Comparison of ENCODE assay signal across 8 mouse cellular contexts in genomic region chrX:48256468-48257007, GRCm38 (mm10). TPM values are rescaled to one million over a fixed set of nuclear protein-coding genes. Genes with fewer than 3 reads are reported as not detected.
DNase-seq lines count a peak whose midpoint lies in the region; ATAC-seq and TF ChIP-seq lines count a peak whose summit lies in the region.

TSS of gene Utp14a (plus strand) at chrX:48256862.

- peak within 1 kb of the TSS; percentile 59 for H3K9ac ChIP-seq in forebrain, embryonic 16.5 days (replicated peaks; ENCODE audit: low read depth, low read length)
- H3K9ac ChIP-seq in lung, embryonic 14.5 days = peak within 1 kb of the TSS; percentile 55

- peaks cover 9% of the 10 kb centered on the region; the same call in 1 of the 2 replicates for H3K4me1 ChIP-seq in G1E (ENCODE audit: insufficient read depth, low read depth, low read length)
- H3K4me1 ChIP-seq in forebrain, embryonic 16.5 days (replicated peaks; ENCODE audit: control insufficient read depth, insufficient read depth, low read length) = peaks cover 5% of the 10 kb centered on the region; the same call in 1 of the 2 replicates
- no peaks in the 10 kb centered on the region for H3K4me1 ChIP-seq in lung, embryonic 14.5 days (ENCODE audit: insufficient read depth)
- H3K4me1 ChIP-seq in olfactory bulb, adult 2 months (ENCODE audit: control insufficient read depth, insufficient read depth, low read length) = peaks cover 2% of the 10 kb centered on the region; the same call in 1 of the 2 replicates
- H3K4me1 ChIP-seq in thymus, adult 2 months (replicated peaks; ENCODE audit: control insufficient read depth, insufficient read depth, low read length) = no peaks in the 10 kb centered on the region; the same call in 1 of the 2 replicates

- no peak for TF ChIP-seq CTCF in G1E (IDR thresholded peaks at IDR 0.05; ENCODE audit: low read depth, low read length)
- no peak for TF ChIP-seq CTCF in layer of hippocampus, adult 2 months (conservative IDR thresholded peaks at IDR 0.05)
- TF ChIP-seq CTCF in lung, embryonic 14.5 days (IDR thresholded peaks at IDR 0.05; ENCODE audit: low read depth) = no peak
- TF ChIP-seq CTCF in olfactory bulb, adult 2 months (IDR thresholded peaks at IDR 0.05; ENCODE audit: insufficient read depth, low read depth, low read length) = no peak
- 0 out of 2 replicates have a peak, but pooled peaks have one; percentile 25 for TF ChIP-seq CTCF in thymus, adult 2 months (IDR thresholded peaks at IDR 0.05; ENCODE audit: borderline replicate concordance, control insufficient read depth, extremely low read depth, insufficient read depth, low read length, poor library complexity)

- no peaks in the 10 kb centered on the region for H3K27me3 ChIP-seq in G1E (ENCODE audit: insufficient read depth, low read length)
- H3K27me3 ChIP-seq in forebrain, embryonic 16.5 days (replicated peaks; ENCODE audit: control insufficient read depth, insufficient read depth, low read length) = no peaks in the 10 kb centered on the region
- H3K27me3 ChIP-seq in lung, embryonic 14.5 days (ENCODE audit: insufficient read depth, low read length) = no peaks in the 10 kb centered on the region
- H3K27me3 ChIP-seq in thymus, adult 2 months (ENCODE audit: control insufficient read depth, insufficient read depth, low read length) = no peaks in the 10 kb centered on the region

- peak within 1 kb of the TSS; percentile 67 for H3K4me2 ChIP-seq in forebrain, embryonic 16.5 days (ENCODE audit: low read length)
- peak within 1 kb of the TSS; percentile 67 for H3K4me2 ChIP-seq in lung, embryonic 14.5 days

- H3K9me3 ChIP-seq in G1E (replicated peaks) = no peaks in the 10 kb centered on the region
- no peaks in the 10 kb centered on the region for H3K9me3 ChIP-seq in forebrain, embryonic 16.5 days (ENCODE audit: control insufficient read depth, low read length)
- H3K9me3 ChIP-seq in lung, embryonic 14.5 days (ENCODE audit: low read depth, low read length) = no peaks in the 10 kb centered on the region

- peak; percentile 92 for ATAC-seq in G1E (ENCODE audit: extremely low read depth, insufficient number of reproducible peaks, low FRiP score, poor library complexity, severe bottlenecking)
- peak; percentile 99 for ATAC-seq in forebrain, embryonic 16.5 days
- ATAC-seq in lung, embryonic 14.5 days (ENCODE audit: insufficient read depth) = peak; percentile 99

- H3K27ac ChIP-seq in forebrain, embryonic 16.5 days (ENCODE audit: low read length) = peak within 1 kb of the TSS; percentile 83
- H3K27ac ChIP-seq in layer of hippocampus, adult 2 months = peak within 1 kb of the TSS; percentile 87
- peak within 1 kb of the TSS; percentile 79 for H3K27ac ChIP-seq in lung, embryonic 14.5 days (ENCODE audit: low read depth)
- peak within 1 kb of the TSS; percentile 85; the same call in 1 of the 2 replicates for H3K27ac ChIP-seq in olfactory bulb, adult 2 months (ENCODE audit: insufficient read depth, low read depth, low read length)
- H3K27ac ChIP-seq in thymus, adult 2 months (ENCODE audit: control insufficient read depth, insufficient read depth, low read length) = peak within 1 kb of the TSS; percentile 88

- peak; percentile 84 for DNase-seq in G1E (ENCODE audit: low spot score)
- peak; percentile 95 for DNase-seq in cerebellum, adult 18-20 months
- DNase-seq in heart, postnatal 36 days = peak; percentile 90 to 95
- peak; percentile 93 to 97 for DNase-seq in layer of hippocampus, adult 2 months (ENCODE audit: low spot score in 2 of 2)
- DNase-seq in lung, embryonic 14.5 days = peak; percentile 98
- peak; percentile 88 for DNase-seq in thymus, adult 2 months

- peak within 1 kb of the TSS; percentile 72 for H3K4me3 ChIP-seq in G1E (ENCODE audit: low read depth, low read length)
- peak within 1 kb of the TSS; percentile 64 for H3K4me3 ChIP-seq in forebrain, embryonic 16.5 days (replicated peaks; ENCODE audit: low read length)
- H3K4me3 ChIP-seq in layer of hippocampus, adult 2 months = peak within 1 kb of the TSS; percentile 73
- peak within 1 kb of the TSS; percentile 54 for H3K4me3 ChIP-seq in lung, embryonic 14.5 days (ENCODE audit: low read depth, low read length)
- peak within 1 kb of the TSS; percentile 91 for H3K4me3 ChIP-seq in olfactory bulb, adult 2 months (ENCODE audit: insufficient read depth, low read depth, low read length)
- peak within 1 kb of the TSS; percentile 96 for H3K4me3 ChIP-seq in thymus, adult 2 months (ENCODE audit: control insufficient read depth, insufficient read depth, low read length)

- WGBS in forebrain, embryonic 16.5 days = 11% methylated on average over 33 of the region's 33 CpGs
- WGBS in lung, embryonic 14.5 days = 4% methylated on average over 33 of the region's 33 CpGs
- WGBS in olfactory bulb, adult 2 months = 16% methylated on average over 33 of the region's 33 CpGs
- 1% methylated on average over 33 of the region's 33 CpGs for WGBS in thymus, adult 2 months

- peaks cover 22% of the 10 kb centered on the region for H3K36me3 ChIP-seq in G1E (replicated peaks)
- no peaks in the 10 kb centered on the region for H3K36me3 ChIP-seq in forebrain, embryonic 16.5 days (ENCODE audit: control insufficient read depth, insufficient read depth)
- 0 out of 2 replicates have a peak, but pooled peaks cover 6% of the 10 kb centered on the region for H3K36me3 ChIP-seq in lung, embryonic 14.5 days (ENCODE audit: insufficient read depth)
- no peaks in the 10 kb centered on the region for H3K36me3 ChIP-seq in thymus, adult 2 months (ENCODE audit: control insufficient read depth, insufficient read depth, low read length)

- intact Hi-C loops in heart, postnatal 36 days (cut with DNase I) = loop anchor here (1.0 to 5.0 kb wide), 3 partner anchors 49 to 264 kb away; partner anchors contain the start of gene Zdhhc9

- TF ChIP-seq POLR2A in olfactory bulb, adult 2 months (IDR thresholded peaks at IDR 0.05; ENCODE audit: insufficient read depth, low read depth, low read length) = peak; percentile 57
- TF ChIP-seq POLR2A in thymus, adult 2 months (IDR thresholded peaks at IDR 0.05; ENCODE audit: control insufficient read depth, extremely low read depth, insufficient read depth, low read length, poor library complexity) = peak; percentile 53

RNA-seq across cellular contexts. Expression of gene Utp14a, which starts in this region (rescaled TPM):
- total RNA-seq in G1E (2014; fragmentation: Nextera tagmentation) = 68.7 and 74.0 TPM in 2 replicates
- 94.0 and 113 TPM in 2 replicates for total RNA-seq in G1E (2017)
- 10.3 and 15.2 TPM in 2 replicates for polyA plus RNA-seq in G1E (2012)
- polyA plus RNA-seq in forebrain, embryonic 16.5 days (2015; fragmentation: Nextera tagmentation; extraction: Ambion mirVana) = 17.3 and 20.7 TPM in 2 replicates
- total RNA-seq in heart, postnatal 36 days (2021) = 10 to 100 TPM; 13.8 to 18.8 TPM
- 10 to 100 TPM; 16.6 to 20.1 TPM for total RNA-seq in layer of hippocampus, adult 2 months (2021)
- 21.5 and 23.7 TPM in 2 replicates for polyA plus RNA-seq in lung, embryonic 14.5 days (2014; fragmentation: Nextera tagmentation; extraction: Ambion mirVana)
- polyA plus RNA-seq in olfactory bulb, adult 2 months (2012; ENCODE audit: insufficient read depth, insufficient read length, low replicate concordance, missing spikeins) = not detected in 2 replicates
- polyA plus RNA-seq in thymus, adult 2 months (2012; rRNA removed) = 3.7 and 3.8 TPM in 2 replicates

Comparison
In these comparisons a context has a peak if more than half of its experiments do, and no peak if none do; other contexts are left out.
1. Peak in every context shown above with its lines: DNase-seq, ATAC-seq, H3K4me3 ChIP-seq and H3K27ac ChIP-seq.